Mouse (Mus musculus) ovary, postnatal 14 days (tissue): ENCODE results near the gene Gm9508.
"Not testable (repeated sequence)": the region's sequence is repeated elsewhere in the genome, so short reads cannot be mapped to it uniquely, and the experiment has no call there.

Source experiments
- DNase-seq: peaks from one replicate; pipeline ENCODE4 v3.0.0; 2022; ENCODE audit warnings: low spot score

Gm9508 gene

GRCm38 (mm10) chr10:77697133-77697532 lies at the start of gene Gm9508:
Gene Gm9508 (minus strand): TSS chr10:77697233.
- no peak for DNase-seq

- not testable (repeated sequence) for DNase-seq
Measured at GRCm38 (mm10) chr10:77741924-77742688, 45.1 kb upstream of the Gm9508 start, which contains the start of gene Gm18596. Gene Gm18596 (minus strand): TSS chr10:77742638.

GRCm38 (mm10) chr10:77738929-77739328 lies 41.9 kb upstream of the Gm9508 start:
- DNase-seq: no peak

GRCm38 (mm10) chr10:77735928-77736327 lies 38.9 kb upstream of the Gm9508 start:
- no peak for DNase-seq

GRCm38 (mm10) chr10:77729241-77729640 lies 32.2 kb upstream of the Gm9508 start:
- DNase-seq: no peak

GRCm38 (mm10) chr10:77728280-77728679 lies 31.2 kb upstream of the Gm9508 start:
- no peak for DNase-seq

- no peak for DNase-seq
Measured at GRCm38 (mm10) chr10:77726186-77726585, 29.2 kb upstream of the Gm9508 start, which contains the start of gene Gm10100. Gene Gm10100 (plus strand): TSS chr10:77726486.

- no peak for DNase-seq
Measured at GRCm38 (mm10) chr10:77724855-77725254, 27.8 kb upstream of the Gm9508 start.

GRCm38 (mm10) chr10:77720299-77720698 lies 23.3 kb upstream of the Gm9508 start, which contains the start of gene Krtap12-1:
Gene Krtap12-1 (plus strand): TSS chr10:77720599.
- not testable (repeated sequence) for DNase-seq

GRCm38 (mm10) chr10:77715507-77715906 lies 18.5 kb upstream of the Gm9508 start, which contains the start of gene Gm10142:
Gene Gm10142 (plus strand): TSS chr10:77715807.
- DNase-seq: no peak

- DNase-seq: no peak
Measured at GRCm38 (mm10) chr10:77713734-77714133, 16.7 kb upstream of the Gm9508 start.

GRCm38 (mm10) chr10:77711157-77711556 lies 14.1 kb upstream of the Gm9508 start, which contains the start of gene Gm10024:
Gene Gm10024 (plus strand): TSS chr10:77711457.
- DNase-seq: not testable (repeated sequence)

- no peak for DNase-seq
Measured at GRCm38 (mm10) chr10:77709831-77710230, 12.8 kb upstream of the Gm9508 start.

GRCm38 (mm10) chr10:77706326-77706725 lies 9.3 kb upstream of the Gm9508 start, which contains the start of gene Gm10272:
Gene Gm10272 (plus strand): TSS chr10:77706626.
- no peak for DNase-seq

- DNase-seq: not testable (repeated sequence)
Measured at GRCm38 (mm10) chr10:77690356-77690807, 6.7 kb downstream of the Gm9508 start, which contains the start of gene Gm19402. Gene Gm19402 (minus strand): TSS chr10:77690757.

GRCm38 (mm10) chr10:77687021-77687420 lies 10.0 kb downstream of the Gm9508 start:
- no peak for DNase-seq

- no peak for DNase-seq
Measured at GRCm38 (mm10) chr10:77685895-77686664, 11.0 kb downstream of the Gm9508 start, which contains the start of gene Tspear. Gene Tspear (plus strand): TSS chr10:77686569.

GRCm38 (mm10) chr10:77684181-77684580 lies 12.9 kb downstream of the Gm9508 start:
- DNase-seq: no peak

GRCm38 (mm10) chr10:77682994-77683393 lies 14.0 kb downstream of the Gm9508 start:
- no peak for DNase-seq

- DNase-seq: no peak
Measured at GRCm38 (mm10) chr10:77677562-77677961, 19.5 kb downstream of the Gm9508 start.

GRCm38 (mm10) chr10:77673765-77674164 lies 23.3 kb downstream of the Gm9508 start:
- DNase-seq: no peak

- DNase-seq: no peak
Measured at GRCm38 (mm10) chr10:77671519-77671918, 25.5 kb downstream of the Gm9508 start.
